Mouse (Mus musculus): ENCODE data around the gene Cenps.

DNA sequence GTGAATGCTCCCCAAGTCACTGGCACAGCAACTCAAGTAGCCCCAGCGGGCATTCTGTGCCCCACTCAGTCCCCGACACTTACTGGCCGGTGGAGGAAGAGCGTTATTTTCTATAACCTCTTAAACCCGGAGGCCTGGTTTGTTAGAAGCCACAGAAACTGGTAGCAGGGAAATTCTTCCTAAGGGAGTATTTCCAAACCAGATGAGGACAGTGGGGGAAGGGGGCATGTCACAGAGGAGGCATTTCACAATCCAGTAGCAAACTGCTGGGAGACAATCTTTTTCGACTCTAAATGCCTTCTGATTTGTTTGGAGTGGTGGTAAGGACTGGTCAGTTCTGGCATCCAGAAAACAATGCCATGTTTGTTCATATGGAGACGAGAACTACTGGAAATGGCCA lies 41.7 kb upstream of the Cenps start:
- TF ChIP-seq POLR2A (IDR thresholded peaks at IDR 0.05; ENCODE audit: low read depth, low read length) (no peak), CTCF (IDR thresholded peaks at IDR 0.05; ENCODE audit: borderline replicate concordance, insufficient read depth, low read length) (no peak)
